Mouse (Mus musculus) midbrain, postnatal 0 days (tissue): Measurements from ENCODE around the gene Lefty1. TPM values are rescaled to one million over a fixed set of nuclear protein-coding genes. Genes with fewer than 3 reads are reported as not detected.
A peak's percentile ranks its signal among the peaks of the same experiment; 100 is the strongest.

Experiments used
- ATAC-seq: fragments of 200-750 bp; cut with Nextera tagmentation; 2 replicates; pipeline ENCODE4 v1.8.0; 2017; ENCODE audit warnings: moderate number of reproducible peaks, mild to moderate bottlenecking, moderate TSS enrichment, moderate library complexity; ENCODE audit not compliant: low FRiP score
- DNase-seq: peaks from one replicate; pipeline ENCODE4 v3.0.0-alpha.2; 2015; ENCODE audit warnings: low spot score
- H3K27ac ChIP-seq: fragments of 300-500 bp; sonication (generic); 2 replicates; pipeline ENCODE4 v1.5.1; 2014; ENCODE audit warnings: low read depth, mild to moderate bottlenecking, low read length, mixed read lengths
- H3K27me3 ChIP-seq: fragments of 300-500 bp; sonication (generic); 2 replicates; pipeline ENCODE4 v1.6.1; 2014; ENCODE audit warnings: low read length, control low read depth, mixed read lengths; ENCODE audit not compliant: insufficient read depth
- H3K36me3 ChIP-seq: fragments of 300-500 bp; sonication (generic); 2 replicates; pipeline ENCODE4 v1.6.1; 2014; ENCODE audit warnings: low read length, control low read depth, mixed read lengths; ENCODE audit not compliant: insufficient read depth
- H3K4me1 ChIP-seq: fragments of 300-500 bp; sonication (generic); 2 replicates; pipeline ENCODE4 v1.6.1; 2014; ENCODE audit warnings: mild to moderate bottlenecking, control low read depth, antibody characterized with exemption, low read length, mixed read lengths; ENCODE audit not compliant: insufficient read depth
- H3K4me2 ChIP-seq: fragments of 300-500 bp; sonication (generic); 2 replicates; pipeline ENCODE4 v1.6.1; 2014; ENCODE audit warnings: low read depth, mild to moderate bottlenecking, low read length, mixed read lengths; ENCODE audit not compliant: poor library complexity, severe bottlenecking
- H3K4me3 ChIP-seq: fragments of 300-500 bp; sonication (generic); 2 replicates; pipeline ENCODE4 v1.5.1; 2014; ENCODE audit warnings: low read depth, mild to moderate bottlenecking, low read length, moderate library complexity
- H3K9ac ChIP-seq: fragments of 300-500 bp; sonication (generic); replicated peaks from 2 replicates; pipeline ENCODE4 v1.6.1; 2014; ENCODE audit warnings: mild to moderate bottlenecking, low read length, moderate library complexity, mixed read lengths; ENCODE audit not compliant: poor library complexity, severe bottlenecking
- H3K9me3 ChIP-seq: fragments of 300-500 bp; sonication (generic); 2 replicates; pipeline ENCODE4 v1.6.1; 2016; ENCODE audit warnings: low read length, control low read depth
- CTCF ChIP-seq: IDR thresholded peaks from 2 replicates; pipeline ENCODE4 v1.5.1; 2016; ENCODE audit warnings: antibody characterized with exemption, mild to moderate bottlenecking
- WGBS: fragments of 180-500 bp; shearing (Covaris S2); extraction: QIAGEN DNeasy Blood & Tissue Kit; methylation state at CpG from one replicate; pipeline ENCODE4 v1.1.7; 2014; 5-methylcytosine and 5-hydroxymethylcytosine counted together
- polyA plus RNA-seq: library from polyadenylated mRNA; unstranded; fragments of >200 nt; fragmentation: Nextera tagmentation; extraction: Ambion mirVana; gene quantifications from 2 replicates; pipeline ENCODE4 v1.2.1, GENCODE M21; 2015
- total RNA-seq: library from RNA; depleted of rRNA; stranded (reverse); fragments of >200 nt; gene quantifications from 2 replicates; pipeline ENCODE4 v1.2.3, GENCODE M21; 2014

Lefty1 gene
- total and polyA plus RNA-seq, 2 experiments from 2014 or later: 0.38 to 0.41 TPM

GRCm38 (mm10) chr1:180940776-180941460 is 6.1 kb downstream of the Lefty1 start:
- TF ChIP-seq CTCF: no peak
- H3K9ac ChIP-seq: no peak overlapping the region
- peaks cover 3% of the 10 kb centered on the region; the same call in 1 of the 2 replicates for H3K4me1 ChIP-seq
- 88% methylated on average over 7 of the region's 7 CpGs for WGBS
- no peak overlapping the region for H3K4me2 ChIP-seq
- no peak overlapping the region for H3K27ac ChIP-seq
- DNase-seq (no peak), ATAC-seq (no peak)
- H3K9me3 ChIP-seq: no peaks in the 10 kb centered on the region
- peaks cover 46% of the 10 kb centered on the region for H3K27me3 ChIP-seq
- H3K36me3 ChIP-seq: no peaks in the 10 kb centered on the region
- H3K4me3 ChIP-seq: no peak overlapping the region

- H3K27me3 ChIP-seq: peaks cover 40% of the 10 kb centered on the region
- H3K36me3 ChIP-seq: no peaks in the 10 kb centered on the region
- no peak for TF ChIP-seq CTCF
- peaks cover 3% of the 10 kb centered on the region; the same call in 1 of the 2 replicates for H3K4me1 ChIP-seq
- WGBS: 6% methylated on average over 18 of the region's 18 CpGs
- no peaks in the 10 kb centered on the region for H3K9me3 ChIP-seq
- peak overlapping the region; percentile 62 for H3K4me3 ChIP-seq
- peak overlapping the region; percentile 93 for H3K4me2 ChIP-seq
- H3K27ac ChIP-seq: no peak overlapping the region
- ATAC-seq (no peak), DNase-seq (no peak)
- peak overlapping the region; percentile 44; the same call in 1 of the 2 replicates for H3K9ac ChIP-seq
These were observed 6.9 kb downstream of the Lefty1 start for GRCm38 (mm10) chr1:180941726-180942125.

GRCm38 (mm10) chr1:180942166-180943031 is 7.6 kb downstream of the Lefty1 start, which contains the start of gene Tmem63a:
Tmem63a (plus strand) TSS chr1:180942344.
- peak; percentile 32 for DNase-seq
- Histone ChIP-seq H3K27ac (no peak within 1 kb of the TSS), H3K9ac (peak within 1 kb of the TSS; percentile 44; the same call in 1 of the 2 replicates), H3K4me2 (peak within 1 kb of the TSS; percentile 93), H3K27me3 (peaks cover 39% of the 10 kb centered on the region), H3K4me1 (peaks cover 3% of the 10 kb centered on the region; the same call in 1 of the 2 replicates), H3K4me3 (peak within 1 kb of the TSS; percentile 62), H3K9me3 (no peaks in the 10 kb centered on the region), H3K36me3 (no peaks in the 10 kb centered on the region)
- ATAC-seq: no peak
- no peak for TF ChIP-seq CTCF
- WGBS: under 1% methylated on average over 67 of the region's 73 CpGs

GRCm38 (mm10) chr1:180943032-180943644 is 8.3 kb downstream of the Lefty1 start:
- no peak for ATAC-seq
- DNase-seq: no peak
- WGBS: 46% methylated on average over 11 of the region's 11 CpGs
- no peak for TF ChIP-seq CTCF
- H3K36me3 ChIP-seq: no peaks in the 10 kb centered on the region
- peaks cover 3% of the 10 kb centered on the region; the same call in 1 of the 2 replicates for H3K4me1 ChIP-seq
- no peaks in the 10 kb centered on the region for H3K9me3 ChIP-seq
- H3K27ac ChIP-seq: no peak overlapping the region
- H3K4me2 ChIP-seq: peak overlapping the region; percentile 93
- no peak overlapping the region for H3K9ac ChIP-seq
- peaks cover 34% of the 10 kb centered on the region for H3K27me3 ChIP-seq
- H3K4me3 ChIP-seq: peak overlapping the region; percentile 62

- Histone ChIP-seq H3K4me1 (peaks cover 3% of the 10 kb centered on the region; the same call in 1 of the 2 replicates), H3K27ac (no peak overlapping the region), H3K4me3 (no peak overlapping the region), H3K36me3 (no peaks in the 10 kb centered on the region), H3K27me3 (peaks cover 34% of the 10 kb centered on the region), H3K9ac (no peak overlapping the region), H3K9me3 (no peaks in the 10 kb centered on the region), H3K4me2 (no peak overlapping the region)
- no peak for ATAC-seq
- 83% methylated on average over 1 of the region's 1 CpGs for WGBS
- TF ChIP-seq CTCF: no peak
- DNase-seq: no peak
These were observed 9.1 kb downstream of the Lefty1 start for GRCm38 (mm10) chr1:180943896-180944295.
